Comparison of ENCODE assay signal across 12 mouse cellular contexts in the genomic region with DNA sequence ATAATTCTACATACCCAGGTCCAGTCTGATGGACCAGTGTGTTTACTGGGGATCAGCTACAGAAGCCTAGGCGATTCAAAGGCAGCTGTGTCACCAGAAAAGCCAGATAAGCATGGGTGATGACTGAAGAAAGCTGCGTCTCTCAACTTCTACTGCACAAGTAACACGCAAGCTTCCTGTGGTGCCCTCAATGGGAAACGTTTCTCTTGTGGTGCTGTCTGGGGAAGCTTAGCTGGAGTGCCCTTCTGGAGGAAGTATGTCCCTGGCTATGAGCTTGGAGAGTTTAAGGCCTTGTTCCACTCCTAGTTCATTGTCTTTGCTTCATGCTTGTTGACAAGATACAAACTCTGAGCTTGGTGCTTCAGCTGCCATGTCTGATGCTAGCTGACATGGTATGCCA.
"Had no signal": no experiment of that assay in that cellular context is flagged by ENCODE, and none has a peak within 500 bp of the region (broad histone marks: within the 10 kb centered on the region; RNA-seq: fewer than 3 reads in every experiment).

No protein-coding gene starts in this region.

- DNase-seq: lung, adult 18-20 months; lung, embryonic 14.5 days; lung, postnatal 10 days; lung, postnatal 4 days; right cerebral cortex, postnatal 14 days; thymus, adult 2 months; thymus, postnatal 25 days; thymus, postnatal 4 days had no signal

- H3K27me3 ChIP-seq: midbrain, embryonic 13.5 days; midbrain, embryonic 15.5 days; neural tube, embryonic 12.5 days; stomach, embryonic 15.5 days had no signal

- H3K4me3 ChIP-seq: midbrain, embryonic 13.5 days; midbrain, embryonic 15.5 days; neural tube, embryonic 12.5 days; stomach, embryonic 15.5 days had no signal

- H3K9me3 ChIP-seq: midbrain, embryonic 13.5 days; midbrain, embryonic 15.5 days; neural tube, embryonic 12.5 days; stomach, embryonic 15.5 days had no signal

- H3K4me1 ChIP-seq: midbrain, embryonic 13.5 days; midbrain, embryonic 15.5 days; neural tube, embryonic 12.5 days; stomach, embryonic 15.5 days had no signal

- ATAC-seq: midbrain, embryonic 13.5 days; midbrain, embryonic 15.5 days had no signal
